ENCODE assay signal across 12 mouse cellular contexts in genomic region chr7:44593051-44593450, GRCm38 (mm10). TPM values are rescaled to one million over a fixed set of nuclear protein-coding genes. Genes with fewer than 3 reads are reported as not detected.
DNase-seq lines count a peak whose midpoint lies in the region; ATAC-seq and TF ChIP-seq lines count a peak whose summit lies in the region.
"Had no signal": no experiment of that assay in that cellular context is flagged by ENCODE, and none has a peak within 500 bp of the region (broad histone marks: within the 10 kb centered on the region; RNA-seq: fewer than 3 reads in every experiment).

No protein-coding gene starts in this region.

- peak overlapping the region; percentile 39 for H3K4me2 ChIP-seq in hindbrain, embryonic 11.5 days (replicated peaks; ENCODE audit: low read depth, low read length)
- H3K4me2 ChIP-seq in neural tube, embryonic 12.5 days (replicated peaks), result peak overlapping the region; percentile 99
- H3K4me2 ChIP-seq: liver, embryonic 12.5 days had no signal

- H3K27me3 ChIP-seq in hindbrain, embryonic 11.5 days (ENCODE audit: control insufficient read depth, insufficient read depth, low read length), result peaks cover 30% of the 10 kb centered on the region
- peaks cover 40% of the 10 kb centered on the region for H3K27me3 ChIP-seq in neural tube, embryonic 12.5 days (replicated peaks)

- DNase-seq in lung, adult 2 months, result no peak
- no peak for DNase-seq in lung, postnatal 25 days (ENCODE audit: low spot score)
- peak; percentile 27 to 55 for DNase-seq in cerebellum, postnatal 36 days
- DNase-seq in hindbrain, embryonic 11.5 days (ENCODE audit: low spot score), result no peak
- no peak for DNase-seq in Muller cell, postnatal 12 days (ENCODE audit: inconsistent ontology term)
- DNase-seq in heart, adult 18-20 months, result no peak
- DNase-seq in kidney, postnatal 25 days, result no peak

- WGBS in lung, adult 2 months, result 5% methylated on average over 13 of the region's 15 CpGs
- 3% methylated on average over 15 of the region's 15 CpGs for WGBS in hindbrain, embryonic 11.5 days
- WGBS in neural tube, embryonic 12.5 days, result 2% methylated on average over 15 of the region's 15 CpGs

- ATAC-seq in hindbrain, embryonic 11.5 days (ENCODE audit: low FRiP score), result no peak
- ATAC-seq in neural tube, embryonic 12.5 days (ENCODE audit: low FRiP score, low read depth), result no peak

- no peak for TF ChIP-seq CTCF in lung, adult 2 months (IDR thresholded peaks at IDR 0.05; ENCODE audit: insufficient read depth, low read length)

- 0 out of 2 replicates have a peak, but pooled peaks cover 3% of the 10 kb centered on the region for H3K4me1 ChIP-seq in lung, adult 2 months (ENCODE audit: control insufficient read depth, insufficient read depth, low read length)
- peaks cover 19% of the 10 kb centered on the region for H3K4me1 ChIP-seq in hindbrain, embryonic 11.5 days (replicated peaks; ENCODE audit: control insufficient read depth, insufficient read depth, low read length)
- peaks cover 54% of the 10 kb centered on the region for H3K4me1 ChIP-seq in neural tube, embryonic 12.5 days

- H3K9me3 ChIP-seq in hindbrain, embryonic 11.5 days (ENCODE audit: control insufficient read depth, low read length), result no peaks in the 10 kb centered on the region
- no peaks in the 10 kb centered on the region for H3K9me3 ChIP-seq in neural tube, embryonic 12.5 days
- H3K9me3 ChIP-seq: liver, embryonic 12.5 days had no signal

- no peak for TF ChIP-seq POLR2A in lung, adult 2 months (IDR thresholded peaks at IDR 0.05; ENCODE audit: borderline replicate concordance, extremely low read depth, low read depth, low read length)

- H3K27ac ChIP-seq in hindbrain, embryonic 11.5 days (ENCODE audit: low read depth, low read length), result no peak overlapping the region
- no peak overlapping the region for H3K27ac ChIP-seq in neural tube, embryonic 12.5 days
- H3K27ac ChIP-seq: gastrocnemius, adult 2 months; liver, embryonic 12.5 days had no signal

- H3K4me3 ChIP-seq in lung, adult 2 months (replicated peaks; ENCODE audit: extremely low read depth, low read depth, low read length), result peak overlapping the region; percentile 17
- 0 out of 2 replicates have a peak overlapping the region, but pooled peaks have one; percentile 7 for H3K4me3 ChIP-seq in hindbrain, embryonic 11.5 days (ENCODE audit: low read depth, low read length)
- H3K4me3 ChIP-seq in neural tube, embryonic 12.5 days, result 0 out of 2 replicates have a peak overlapping the region, but pooled peaks have one; percentile 7
- H3K4me3 ChIP-seq: gastrocnemius, adult 2 months; liver, embryonic 12.5 days had no signal

- H3K9ac ChIP-seq in hindbrain, embryonic 11.5 days (ENCODE audit: low read depth, low read length), result no peak overlapping the region
- no peak overlapping the region for H3K9ac ChIP-seq in neural tube, embryonic 12.5 days
- H3K9ac ChIP-seq: liver, embryonic 12.5 days had no signal

- H3K36me3 ChIP-seq in hindbrain, embryonic 11.5 days (ENCODE audit: control insufficient read depth, insufficient read depth, low read length), result no peaks in the 10 kb centered on the region
- peaks cover 6% of the 10 kb centered on the region; the same call in 1 of the 2 replicates for H3K36me3 ChIP-seq in neural tube, embryonic 12.5 days
- H3K36me3 ChIP-seq: liver, embryonic 12.5 days had no signal

RNA-seq across cellular contexts. Expression of gene Kcnc3, which starts 2.6 kb away (rescaled TPM):
- 36.0 and 42.5 TPM in 2 replicates for polyA plus RNA-seq in lung, adult 2 months (2012; rRNA removed)
- 1.4 and 2.1 TPM in 2 replicates for polyA plus RNA-seq in hindbrain, embryonic 11.5 days (2014; fragmentation: Nextera tagmentation; extraction: Ambion mirVana)
- polyA plus RNA-seq in neural tube, embryonic 12.5 days (2016; fragmentation: Nextera tagmentation; extraction: Ambion mirVana), result 2.6 and 3.7 TPM in 2 replicates
- 1 to 10 TPM; 2.4 to 2.6 TPM for total RNA-seq in heart, adult 18-20 months (2021)
- polyA plus RNA-seq: heart, embryonic 14.5 days had no signal

RNA-seq across cellular contexts. Expression of gene Napsa, which starts 20.9 kb away (rescaled TPM):
- polyA plus RNA-seq in lung, adult 2 months (2012; rRNA removed), result 576 and 610 TPM in 2 replicates
- polyA plus RNA-seq in hindbrain, embryonic 11.5 days (2014; fragmentation: Nextera tagmentation; extraction: Ambion mirVana), result 0.28 and 0.66 TPM in 2 replicates
- polyA plus RNA-seq in neural tube, embryonic 12.5 days (2016; fragmentation: Nextera tagmentation; extraction: Ambion mirVana), result 0.74 and 1.5 TPM in 2 replicates
- 1 to 10 TPM in 1 of 2 experiments, under 1 TPM in 1; 0.82 to 4.4 TPM for total RNA-seq in heart, adult 18-20 months (2021)
- total RNA-seq: layer of hippocampus, postnatal 25 days had no signal

RNA-seq across cellular contexts. Expression of gene Nr1h2, which starts 39.3 kb away (rescaled TPM):
- 194 and 216 TPM in 2 replicates for polyA plus RNA-seq in lung, adult 2 months (2012; rRNA removed)
- polyA plus RNA-seq in hindbrain, embryonic 11.5 days (2014; fragmentation: Nextera tagmentation; extraction: Ambion mirVana), result 70.8 and 72.7 TPM in 2 replicates
- 69.5 and 71.2 TPM in 2 replicates for polyA plus RNA-seq in neural tube, embryonic 12.5 days (2016; fragmentation: Nextera tagmentation; extraction: Ambion mirVana)
- total RNA-seq in heart, adult 18-20 months (2021), result 10 to 100 TPM; 43.9 to 47.3 TPM

RNA-seq across cellular contexts. Expression of gene Pold1, which starts 44.4 kb away (rescaled TPM):
- 34.3 and 38.3 TPM in 2 replicates for polyA plus RNA-seq in lung, adult 2 months (2012; rRNA removed)
- 40.9 and 43.2 TPM in 2 replicates for polyA plus RNA-seq in hindbrain, embryonic 11.5 days (2014; fragmentation: Nextera tagmentation; extraction: Ambion mirVana)
- 65.2 and 66.4 TPM in 2 replicates for polyA plus RNA-seq in neural tube, embryonic 12.5 days (2016; fragmentation: Nextera tagmentation; extraction: Ambion mirVana)
- total RNA-seq in heart, adult 18-20 months (2021), result 10 to 100 TPM; 12.6 to 16.2 TPM

Comparison
In these comparisons a context has a peak if more than half of its experiments do, and no peak if none do; other contexts are left out.
1. DNase-seq: peak in cerebellum, postnatal 36 days (2 of 2); none in lung, adult 2 months (single experiment), lung, postnatal 25 days (single experiment), hindbrain, embryonic 11.5 days (single experiment), Muller cell, postnatal 12 days (single experiment), heart, adult 18-20 months (0 of 2) and kidney, postnatal 25 days (0 of 2).
2. RNA of gene Napsa, which starts 20.9 kb away (polyA plus RNA-seq): 576 to 610 TPM in lung, adult 2 months; 0.74 to 1.5 TPM in neural tube, embryonic 12.5 days and 0.28 to 0.66 TPM in hindbrain, embryonic 11.5 days; every median in the first group is over 100 times any median in the second.
3. Peak in every context shown above with its lines, with median percentiles within 50 percentile points of each other: H3K4me3 ChIP-seq.